Mouse (Mus musculus) heart, embryonic 13.5 days (tissue): ENCODE data around the gene Ppp2r5a. TPM values are rescaled to one million over a fixed set of nuclear protein-coding genes. Genes with fewer than 3 reads are reported as not detected.

Experiments used
- ATAC-seq: fragments of 200-750 bp; cut with Nextera tagmentation; 2 replicates; pipeline ENCODE4 v1.8.0; 2017; ENCODE audit warnings: moderate TSS enrichment; ENCODE audit not compliant: insufficient number of reproducible peaks, low FRiP score, low TSS enrichment; ENCODE audit errors: extremely low read depth
- H3K27ac ChIP-seq: fragments of 300-500 bp; sonication (generic); replicated peaks from 2 replicates; pipeline ENCODE4 v1.5.1; 2015; ENCODE audit warnings: moderate library complexity, mild to moderate bottlenecking, inconsistent platforms
- H3K27me3 ChIP-seq: fragments of 300-500 bp; sonication (generic); replicated peaks from 2 replicates; pipeline ENCODE4 v1.6.1; 2015; ENCODE audit warnings: mild to moderate bottlenecking, inconsistent platforms
- H3K36me3 ChIP-seq: fragments of 300-500 bp; sonication (generic); 2 replicates; pipeline ENCODE4 v1.6.1; 2015; ENCODE audit warnings: mild to moderate bottlenecking, inconsistent platforms
- H3K4me1 ChIP-seq: fragments of 300-500 bp; sonication (generic); 2 replicates; pipeline ENCODE4 v1.6.1; 2015; ENCODE audit warnings: inconsistent platforms
- H3K4me2 ChIP-seq: fragments of 300-500 bp; sonication (generic); 2 replicates; pipeline ENCODE4 v1.6.1; 2015; ENCODE audit warnings: inconsistent platforms, mild to moderate bottlenecking, moderate library complexity
- H3K4me3 ChIP-seq: fragments of 300-500 bp; sonication (generic); 2 replicates; pipeline ENCODE4 v1.5.1; 2015; ENCODE audit warnings: moderate library complexity, mild to moderate bottlenecking, inconsistent platforms
- H3K9ac ChIP-seq: fragments of 300-500 bp; sonication (generic); 2 replicates; pipeline ENCODE4 v1.6.1; 2015; ENCODE audit warnings: inconsistent platforms, mild to moderate bottlenecking, moderate library complexity
- H3K9me3 ChIP-seq: fragments of 300-500 bp; sonication (generic); 2 replicates; pipeline ENCODE4 v1.6.1; 2016; ENCODE audit warnings: inconsistent platforms
- WGBS: fragments of 180-500 bp; shearing (Covaris S2); methylation state at CpG from one replicate; pipeline ENCODE4 v1.1.7; 2015; ENCODE audit warnings: mixed read lengths; 5-methylcytosine and 5-hydroxymethylcytosine counted together
- polyA plus RNA-seq: library from polyadenylated mRNA; unstranded; fragments of >200 nt; fragmentation: Nextera tagmentation; extraction: Ambion mirVana; gene quantifications from 2 replicates; pipeline ENCODE4 v1.2.1, GENCODE M21; 2015

Gene Ppp2r5a
- polyA plus RNA-seq, 1 experiment from 2014 or later, result 21.2 TPM

DNA sequence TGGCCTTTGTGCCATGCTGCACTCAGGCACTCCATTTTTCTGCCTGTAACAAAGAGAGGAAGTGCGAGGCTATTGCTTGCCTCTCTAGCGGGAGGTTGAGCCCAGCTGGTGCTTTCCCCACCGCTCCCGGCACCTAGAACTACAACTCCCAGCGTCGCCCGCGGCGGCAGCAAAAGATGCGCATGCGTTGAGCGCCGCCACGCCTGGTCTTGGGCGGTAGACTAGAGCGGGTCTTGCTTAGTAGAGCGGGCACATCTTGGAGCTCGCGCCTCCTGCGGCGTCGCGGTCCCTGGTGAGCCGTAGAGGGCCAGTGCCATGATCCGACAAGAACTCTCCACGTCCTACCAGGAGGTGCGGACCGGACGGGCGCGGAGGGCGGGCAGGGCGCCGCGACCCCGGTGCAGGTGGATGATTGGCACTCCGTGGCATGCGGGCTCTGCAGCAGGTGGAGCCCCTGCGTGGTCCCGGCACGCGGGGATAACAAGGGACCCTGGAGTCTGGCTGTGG, 77.3 kb downstream of the Ppp2r5a start, which contains the start of gene Tmem206:
Gene Tmem206, plus strand, starts transcription at position 187 of the 507 bp plus-strand sequence.
- under 1% methylated on average over 39 of the region's 42 CpGs for WGBS
- Histone ChIP-seq H3K27me3 (no peaks in the 10 kb centered on the region; the same call in 1 of the 2 replicates), H3K4me3 (peak within 1 kb of the TSS; percentile 86), H3K9me3 (no peaks in the 10 kb centered on the region), H3K4me2 (peak within 1 kb of the TSS; percentile 98), H3K9ac (peak within 1 kb of the TSS; percentile 91), H3K27ac (peak within 1 kb of the TSS; percentile 60), H3K36me3 (peaks cover 14% of the 10 kb centered on the region), H3K4me1 (peaks cover 28% of the 10 kb centered on the region)
- peak; percentile 88 for ATAC-seq

DNA sequence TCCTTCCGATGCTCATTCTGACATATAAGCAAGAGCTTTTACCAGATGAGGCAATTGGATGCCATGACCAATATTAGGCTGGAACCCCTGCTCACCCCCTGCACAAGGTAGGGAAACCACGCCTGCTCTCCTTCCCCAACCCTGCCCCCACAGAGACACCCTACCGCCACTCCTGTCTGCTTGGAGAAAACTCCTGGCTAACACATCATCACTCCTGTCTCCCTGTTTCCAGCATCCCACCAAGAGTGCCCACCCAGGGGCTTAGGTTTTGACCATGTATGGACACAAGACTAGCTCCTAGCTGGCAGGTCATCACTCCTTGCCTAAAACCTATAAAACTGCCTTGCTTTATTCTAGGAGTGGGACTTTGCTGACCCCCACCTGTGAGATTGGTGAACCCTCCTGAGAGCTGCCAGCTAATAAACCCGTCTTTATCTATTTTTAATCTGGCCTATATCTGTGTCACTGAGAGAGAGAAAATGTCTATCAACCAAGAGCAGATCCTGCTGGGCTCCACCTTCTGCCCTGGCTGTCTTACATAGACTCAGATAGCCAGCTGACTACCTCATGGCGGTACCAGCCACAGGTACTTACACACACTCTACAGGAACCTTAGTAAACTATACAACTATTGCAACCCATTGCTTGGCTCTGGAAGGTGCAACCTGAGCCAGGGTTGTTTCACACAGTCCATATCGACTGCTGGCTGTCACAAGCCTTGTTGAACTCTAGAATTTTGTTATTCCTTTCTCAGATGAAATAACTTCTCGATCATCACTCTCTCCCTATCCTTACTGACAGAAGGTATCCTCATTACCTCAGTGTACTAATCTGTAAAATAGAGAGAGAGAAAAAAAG, 78.1 kb downstream of the Ppp2r5a start:
- Histone ChIP-seq H3K9ac (peak overlapping the region; percentile 91), H3K27ac (no peak overlapping the region), H3K4me3 (peak overlapping the region; percentile 86; the same call in 1 of the 2 replicates), H3K36me3 (peaks cover 12% of the 10 kb centered on the region), H3K4me1 (peaks cover 28% of the 10 kb centered on the region), H3K4me2 (peak overlapping the region; percentile 98), H3K27me3 (no peaks in the 10 kb centered on the region; the same call in 1 of the 2 replicates), H3K9me3 (no peaks in the 10 kb centered on the region)
- WGBS, result 69% methylated on average over 7 of the region's 7 CpGs
- no peak for ATAC-seq

- H3K36me3 ChIP-seq, result 0 out of 2 replicates have a peak, but pooled peaks cover under 1% of the 10 kb centered on the region
- WGBS, result 81% methylated on average over 3 of the region's 3 CpGs
- peaks cover 34% of the 10 kb centered on the region for H3K4me1 ChIP-seq
- H3K27me3 ChIP-seq, result no peaks in the 10 kb centered on the region; the same call in 1 of the 2 replicates
- no peak for ATAC-seq
- H3K4me3 ChIP-seq, result no peak overlapping the region
- H3K27ac ChIP-seq, result no peak overlapping the region
- no peaks in the 10 kb centered on the region for H3K9me3 ChIP-seq
- no peak overlapping the region for H3K4me2 ChIP-seq
- no peak overlapping the region for H3K9ac ChIP-seq
Observed at GRCm38 (mm10) chr1:191323381-191323780, 79.7 kb downstream of the Ppp2r5a start.

DNA sequence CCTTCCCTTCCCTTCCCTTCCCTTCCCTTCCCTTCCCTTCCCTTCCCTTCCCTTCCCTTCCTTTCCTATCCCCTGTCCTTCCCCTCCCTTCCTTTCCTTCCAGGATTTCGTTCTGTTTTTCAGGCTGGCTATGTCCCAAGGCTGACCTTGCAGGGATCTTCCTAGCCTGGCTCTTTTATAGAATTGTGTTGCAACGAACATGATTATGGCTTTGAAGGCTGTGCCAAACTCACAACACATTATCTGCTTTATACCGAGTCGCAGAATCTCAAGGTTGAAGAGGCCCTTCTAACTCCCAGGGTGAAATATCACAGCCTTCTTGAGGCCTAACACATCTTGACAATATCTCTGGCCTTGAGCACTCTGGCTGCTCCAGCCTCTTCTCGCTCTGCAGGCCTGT, 84.4 kb downstream of the Ppp2r5a start:
- Histone ChIP-seq H3K4me2 (no peak overlapping the region), H3K27me3 (no peaks in the 10 kb centered on the region), H3K9ac (0 out of 2 replicates have a peak overlapping the region, but pooled peaks have one; percentile 17), H3K4me1 (peaks cover 24% of the 10 kb centered on the region), H3K4me3 (no peak overlapping the region), H3K36me3 (no peaks in the 10 kb centered on the region), H3K27ac (peak overlapping the region; percentile 64), H3K9me3 (no peaks in the 10 kb centered on the region)
- 24% methylated on average over 5 of the region's 5 CpGs for WGBS
- no peak for ATAC-seq

- ATAC-seq, result peak; percentile 76
- Histone ChIP-seq H3K4me1 (peaks cover 30% of the 10 kb centered on the region), H3K27ac (peak within 1 kb of the TSS; percentile 80), H3K9me3 (no peaks in the 10 kb centered on the region), H3K27me3 (no peaks in the 10 kb centered on the region), H3K9ac (peak within 1 kb of the TSS; percentile 94), H3K4me3 (peak within 1 kb of the TSS; percentile 79), H3K4me2 (peak within 1 kb of the TSS; percentile 81), H3K36me3 (no peaks in the 10 kb centered on the region)
- under 1% methylated on average over 48 of the region's 54 CpGs for WGBS
Observed at GRCm38 (mm10) chr1:191317591-191318196, 85.4 kb downstream of the Ppp2r5a start, which contains the start of gene Nenf. Gene Nenf (minus strand): TSS chr1:191318194.

DNA sequence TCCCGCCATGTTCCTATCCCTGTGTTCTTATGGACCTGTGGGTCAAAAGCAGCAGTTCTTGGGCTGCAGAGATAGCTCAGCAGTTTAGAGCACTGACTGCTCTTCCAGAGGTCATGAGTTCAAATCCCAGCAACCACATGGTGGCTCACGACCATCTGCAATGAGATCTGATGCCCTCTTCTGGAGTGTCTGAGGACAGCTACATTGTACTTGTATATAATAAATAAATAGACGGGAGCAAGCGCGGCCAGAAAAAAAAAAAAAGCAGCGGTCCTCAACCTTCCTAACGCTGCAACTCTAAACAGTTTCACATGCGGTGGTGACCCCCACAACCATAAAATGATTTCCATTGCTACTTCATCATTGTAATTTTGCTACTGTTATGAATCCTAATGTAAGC, 86.3 kb downstream of the Ppp2r5a start:
- Histone ChIP-seq H3K9ac (no peak overlapping the region), H3K4me2 (peak overlapping the region; percentile 81), H3K27me3 (no peaks in the 10 kb centered on the region), H3K4me1 (peaks cover 30% of the 10 kb centered on the region), H3K27ac (no peak overlapping the region), H3K9me3 (no peaks in the 10 kb centered on the region), H3K36me3 (no peaks in the 10 kb centered on the region), H3K4me3 (peak overlapping the region; percentile 79; the same call in 1 of the 2 replicates)
- ATAC-seq, result no peak
- WGBS, result 87% methylated on average over 8 of the region's 8 CpGs

DNA sequence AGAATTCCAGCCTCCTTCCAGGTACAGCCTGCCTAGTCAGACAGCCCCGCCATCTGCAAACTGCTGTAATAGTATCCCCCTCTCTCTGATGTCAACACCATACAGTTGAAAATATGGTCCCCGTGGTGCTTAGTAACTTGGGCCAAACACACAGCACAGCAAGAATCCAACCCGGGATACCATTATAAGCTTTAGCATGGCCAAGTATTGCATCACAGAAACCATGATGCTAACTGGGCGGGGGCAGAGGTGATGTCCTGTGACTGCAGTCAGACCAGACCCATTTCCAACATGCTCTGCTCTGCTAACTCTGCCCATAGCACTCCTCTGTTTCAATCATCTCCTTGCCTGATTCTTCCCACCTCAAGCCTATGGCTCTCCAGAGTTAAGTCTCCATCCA, 89.1 kb downstream of the Ppp2r5a start:
- 0 out of 2 replicates have a peak, but pooled peaks cover 8% of the 10 kb centered on the region for H3K36me3 ChIP-seq
- no peak overlapping the region for H3K4me2 ChIP-seq
- peaks cover 25% of the 10 kb centered on the region for H3K4me1 ChIP-seq
- H3K9ac ChIP-seq, result no peak overlapping the region
- H3K27me3 ChIP-seq, result no peaks in the 10 kb centered on the region
- no peak for ATAC-seq
- no peaks in the 10 kb centered on the region for H3K9me3 ChIP-seq
- H3K4me3 ChIP-seq, result no peak overlapping the region
- no peak overlapping the region for H3K27ac ChIP-seq
- 65% methylated on average over 4 of the region's 4 CpGs for WGBS

DNA sequence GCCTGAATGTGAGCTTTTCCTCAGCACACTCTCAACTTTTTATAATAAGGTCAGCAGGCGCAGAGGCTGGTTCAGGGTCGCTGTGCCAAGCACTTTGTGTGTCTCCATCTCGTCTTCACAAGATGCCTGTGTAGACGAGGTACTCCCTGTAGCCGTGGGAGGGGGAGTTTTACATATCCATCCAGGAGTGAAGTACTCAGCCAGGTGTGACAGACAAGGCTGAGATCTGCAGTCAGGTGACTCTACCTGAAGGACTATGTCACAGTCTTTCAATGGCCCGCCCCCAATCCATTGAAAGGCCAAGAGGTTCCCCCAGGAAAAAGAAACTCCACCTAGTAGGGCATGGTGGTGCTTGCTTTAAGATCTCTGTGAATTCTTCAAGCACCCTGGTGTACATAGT, 89.9 kb downstream of the Ppp2r5a start:
- peak overlapping the region; percentile 76 for H3K9ac ChIP-seq
- H3K4me1 ChIP-seq, result peaks cover 19% of the 10 kb centered on the region
- H3K4me2 ChIP-seq, result peak overlapping the region; percentile 67
- H3K4me3 ChIP-seq, result peak overlapping the region; percentile 57
- no peak for ATAC-seq
- peak overlapping the region; percentile 72 for H3K27ac ChIP-seq
- H3K36me3 ChIP-seq, result peaks cover 10% of the 10 kb centered on the region
- H3K9me3 ChIP-seq, result no peaks in the 10 kb centered on the region
- WGBS, result 72% methylated on average over 6 of the region's 6 CpGs
- no peaks in the 10 kb centered on the region for H3K27me3 ChIP-seq

DNA sequence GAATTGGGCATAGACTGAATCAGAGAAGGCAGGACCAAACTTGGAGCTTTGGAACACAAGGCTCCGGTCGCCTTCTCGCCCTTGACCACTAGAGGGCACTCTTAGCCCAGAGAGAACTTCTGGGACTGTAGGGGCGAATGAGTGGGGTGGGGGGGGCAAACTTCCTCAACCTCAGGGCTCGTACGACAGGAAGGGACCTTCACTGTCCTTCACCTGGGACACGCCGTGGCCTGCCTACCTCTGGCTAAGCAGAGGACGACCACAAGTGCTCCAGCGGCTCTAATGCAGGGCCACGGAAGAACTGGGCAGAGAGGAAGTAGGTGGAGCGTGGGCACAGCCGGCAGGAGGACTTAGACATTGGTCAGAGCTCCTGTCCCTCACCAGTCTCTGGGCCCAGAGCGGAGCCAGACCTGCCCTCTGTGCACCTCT, 90.5 kb downstream of the Ppp2r5a start:
- Histone ChIP-seq H3K9ac (peak overlapping the region; percentile 76), H3K27ac (peak overlapping the region; percentile 72), H3K4me3 (peak overlapping the region; percentile 57), H3K36me3 (peaks cover 17% of the 10 kb centered on the region), H3K27me3 (no peaks in the 10 kb centered on the region), H3K9me3 (no peaks in the 10 kb centered on the region), H3K4me2 (peak overlapping the region; percentile 67), H3K4me1 (peaks cover 17% of the 10 kb centered on the region)
- peak; percentile 84; the same call in 1 of the 2 replicates for ATAC-seq
- WGBS, result under 1% methylated on average over 14 of the region's 14 CpGs

DNA sequence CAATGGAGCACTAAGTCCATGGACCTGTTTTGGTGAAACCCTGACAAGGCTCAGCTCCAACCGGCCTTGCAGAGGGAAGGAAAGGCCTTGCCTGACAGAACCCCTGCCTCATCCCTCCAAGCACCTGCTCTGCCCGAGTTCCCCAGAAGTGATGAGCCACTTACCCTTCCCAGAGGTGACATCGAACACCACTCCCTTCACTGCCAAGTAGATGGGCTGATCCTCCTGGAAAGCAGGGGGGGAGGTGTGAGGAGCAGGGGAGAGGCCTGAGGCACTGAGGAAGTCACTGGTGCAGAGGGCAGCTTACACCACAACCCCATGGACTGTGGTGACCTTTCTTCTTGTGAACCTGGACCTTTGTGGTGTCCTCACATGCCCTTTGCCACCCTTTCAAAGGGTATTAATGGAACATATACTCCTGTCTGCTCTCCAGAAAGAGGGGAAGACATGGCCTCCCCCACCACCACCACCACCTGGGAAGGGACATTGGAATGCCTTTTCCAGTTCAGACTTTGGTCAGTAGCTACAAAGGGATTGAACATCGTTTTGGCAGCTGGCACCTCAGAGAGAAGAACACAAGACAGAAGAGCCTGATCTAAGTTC, 91.7 kb downstream of the Ppp2r5a start:
- no peaks in the 10 kb centered on the region for H3K9me3 ChIP-seq
- H3K9ac ChIP-seq, result no peak overlapping the region
- peaks cover 25% of the 10 kb centered on the region for H3K36me3 ChIP-seq
- no peak for ATAC-seq
- H3K4me1 ChIP-seq, result peaks cover 8% of the 10 kb centered on the region
- no peak overlapping the region for H3K4me3 ChIP-seq
- no peaks in the 10 kb centered on the region for H3K27me3 ChIP-seq
- H3K27ac ChIP-seq, result no peak overlapping the region
- H3K4me2 ChIP-seq, result no peak overlapping the region
- 51% methylated on average over 4 of the region's 4 CpGs for WGBS
